Mouse (Mus musculus) T-helper 2 cell (primary cell): ENCODE measurements around the gene Pparg.

Experiments
- in situ Hi-C: fragments of 300-600 bp; cut with MboI, MseI; formaldehyde crosslinking; loops from one replicate; pipeline ENCODE4 v1.15.1; 2025; ENCODE audit warnings: high pct_unique_total_duplicates

The Pparg gene

GRCm38 (mm10) chr6:115361606-115362462 lies 1.1 kb downstream of the Pparg start:
- in situ Hi-C loops, result loop anchor here (10.0 kb wide), 1 partner anchor 173 kb away; no protein-coding TSS in a partner anchor

GRCm38 (mm10) chr6:115366869-115367610 lies 6.3 kb downstream of the Pparg start:
- in situ Hi-C loops, result loop anchor here (10.0 kb wide), 1 partner anchor 168 kb away; no protein-coding TSS in a partner anchor

GRCm38 (mm10) chr6:115374871-115375852 lies 14.4 kb downstream of the Pparg start:
- in situ Hi-C loops, result no loop called here

GRCm38 (mm10) chr6:115380596-115380995 lies 19.8 kb downstream of the Pparg start:
- in situ Hi-C loops, result no loop called here

GRCm38 (mm10) chr6:115382712-115383111 lies 22.0 kb downstream of the Pparg start:
- in situ Hi-C loops, result no loop called here

GRCm38 (mm10) chr6:115389945-115390540 lies 29.3 kb downstream of the Pparg start:
- in situ Hi-C loops, result no loop called here

GRCm38 (mm10) chr6:115396911-115397310 lies 36.2 kb downstream of the Pparg start:
- in situ Hi-C loops, result no loop called here

GRCm38 (mm10) chr6:115404354-115404753 lies 43.6 kb downstream of the Pparg start:
- in situ Hi-C loops, result no loop called here

GRCm38 (mm10) chr6:115411477-115411876 lies 50.7 kb downstream of the Pparg start:
- in situ Hi-C loops, result no loop called here

GRCm38 (mm10) chr6:115418171-115418570 lies 57.4 kb downstream of the Pparg start:
- in situ Hi-C loops, result no loop called here

GRCm38 (mm10) chr6:115418964-115419363 lies 58.2 kb downstream of the Pparg start:
- in situ Hi-C loops, result no loop called here

- in situ Hi-C loops, result no loop called here
Observed at GRCm38 (mm10) chr6:115420963-115421362, 60.2 kb downstream of the Pparg start.

- in situ Hi-C loops, result no loop called here
Observed at GRCm38 (mm10) chr6:115421665-115422064, 60.9 kb downstream of the Pparg start.

- in situ Hi-C loops, result no loop called here
Observed at GRCm38 (mm10) chr6:115424433-115424832, 63.7 kb downstream of the Pparg start.

- in situ Hi-C loops, result no loop called here
Observed at GRCm38 (mm10) chr6:115432726-115433125, 72.0 kb downstream of the Pparg start.

- in situ Hi-C loops, result no loop called here
Observed at GRCm38 (mm10) chr6:115434054-115434453, 73.3 kb downstream of the Pparg start.

- in situ Hi-C loops, result no loop called here
Observed at GRCm38 (mm10) chr6:115434816-115435215, 74.1 kb downstream of the Pparg start.

- in situ Hi-C loops, result loop anchor here (10.0 kb wide), 1 partner anchor 84 kb away; no protein-coding TSS in a partner anchor
Observed at GRCm38 (mm10) chr6:115440231-115441006, 79.7 kb downstream of the Pparg start.

GRCm38 (mm10) chr6:115452501-115452900 lies 91.8 kb downstream of the Pparg start:
- in situ Hi-C loops, result no loop called here

- in situ Hi-C loops, result no loop called here
Observed at GRCm38 (mm10) chr6:115462743-115463337, 102.1 kb downstream of the Pparg start.
